Mouse (Mus musculus) intestine, embryonic 14.5 days (tissue): ENCODE data around the gene Vmn1r42. TPM values are rescaled to one million over a fixed set of nuclear protein-coding genes. Genes with fewer than 3 reads are reported as not detected.

ENCODE experiments used
- ATAC-seq: fragments of 200-750 bp; cut with Nextera tagmentation; replicated peaks from 2 replicates; pipeline ENCODE4 v1.8.0; 2017; ENCODE audit warnings: low read depth, moderate number of reproducible peaks, moderate TSS enrichment, moderate library complexity; ENCODE audit not compliant: low FRiP score, low TSS enrichment
- DNase-seq: peaks from one replicate; pipeline ENCODE4 v3.0.0-alpha.2; 2018; ENCODE audit warnings: low spot score
- H3K27ac ChIP-seq: fragments of 300-500 bp; sonication (generic); 2 replicates; pipeline ENCODE4 v1.5.1; 2014; ENCODE audit warnings: low read depth, mild to moderate bottlenecking, control low read depth
- H3K27me3 ChIP-seq: fragments of 300-500 bp; sonication (generic); replicated peaks from 2 replicates; pipeline ENCODE4 v1.6.1; 2014; ENCODE audit warnings: low read length, control low read depth; ENCODE audit not compliant: control insufficient read depth, insufficient read depth
- H3K36me3 ChIP-seq: fragments of 300-500 bp; sonication (generic); 2 replicates; pipeline ENCODE4 v1.6.1; 2014; ENCODE audit warnings: low read length, control low read depth; ENCODE audit not compliant: control insufficient read depth, insufficient read depth
- H3K4me1 ChIP-seq: fragments of 300-500 bp; sonication (generic); replicated peaks from 2 replicates; pipeline ENCODE4 v1.6.1; 2014; ENCODE audit warnings: low read length, control low read depth, mixed read lengths; ENCODE audit not compliant: control insufficient read depth, insufficient read depth
- H3K4me2 ChIP-seq: fragments of 300-500 bp; sonication (generic); 2 replicates; pipeline ENCODE4 v1.6.1; 2014; ENCODE audit warnings: low read length
- H3K4me3 ChIP-seq: fragments of 300-500 bp; sonication (generic); 2 replicates; pipeline ENCODE4 v1.5.1; 2014; ENCODE audit warnings: low read depth, low read length, control low read depth, mixed read lengths
- H3K9ac ChIP-seq: fragments of 300-500 bp; sonication (generic); 2 replicates; pipeline ENCODE4 v1.6.1; 2014; ENCODE audit warnings: mild to moderate bottlenecking, low read length
- H3K9me3 ChIP-seq: fragments of 300-500 bp; sonication (generic); 2 replicates; pipeline ENCODE4 v1.6.1; 2016; ENCODE audit warnings: low read length, control low read depth; ENCODE audit not compliant: control insufficient read depth
- WGBS: fragments of 180-500 bp; shearing (Covaris S2); extraction: QIAGEN DNeasy Blood & Tissue Kit; methylation state at CpG from one replicate; pipeline ENCODE4 v1.1.7; 2014; 5-methylcytosine and 5-hydroxymethylcytosine counted together
- polyA plus RNA-seq: library from polyadenylated mRNA; unstranded; fragments of >200 nt; fragmentation: Nextera tagmentation; extraction: Ambion mirVana; gene quantifications from 2 replicates; pipeline ENCODE4 v1.2.1, GENCODE M21; 2014

Vmn1r42 gene
- polyA plus RNA-seq, 1 experiment from 2014 or later: not detected

DNA sequence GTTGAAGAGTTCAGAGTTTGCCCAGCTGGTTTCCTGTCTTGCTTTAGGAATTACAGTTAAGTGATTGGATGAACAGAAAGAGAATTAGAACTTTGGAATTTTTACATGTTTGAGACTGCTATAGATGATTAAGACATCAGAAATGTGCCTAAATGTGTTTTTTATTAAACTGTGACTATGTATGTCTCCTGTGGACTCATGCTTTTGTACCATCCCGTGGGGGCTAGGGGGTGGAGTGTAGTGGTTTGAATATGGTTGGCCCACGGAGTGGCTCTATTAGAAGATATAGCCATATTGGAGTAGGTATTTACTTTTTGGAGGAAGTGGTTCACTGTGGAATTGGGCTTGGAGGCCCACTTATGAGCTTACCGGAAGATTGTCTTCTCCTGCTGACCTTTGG is 18.7 kb downstream of the Vmn1r42 start:
- no peak for ATAC-seq
- 76% methylated on average over 3 of the region's 3 CpGs for WGBS
- Histone ChIP-seq H3K9me3 (peaks cover 1% of the 10 kb centered on the region; the same call in 1 of the 2 replicates), H3K9ac (no peak overlapping the region), H3K36me3 (no peaks in the 10 kb centered on the region), H3K27ac (no peak overlapping the region), H3K27me3 (no peaks in the 10 kb centered on the region), H3K4me2 (no peak overlapping the region), H3K4me1 (no peaks in the 10 kb centered on the region), H3K4me3 (no peak overlapping the region)
- DNase-seq: no peak

Other genes starting within 250 kb of the Vmn1r42 start
- gene Txnrd3, start 232.4 kb downstream of the Vmn1r42 start, polyA plus RNA-seq: 11.4 and 12.0 TPM in 2 replicates
- not detected in 2 replicates for gene Vmn1r40, start 168.9 kb downstream of the Vmn1r42 start, polyA plus RNA-seq
- not detected in 2 replicates for gene Vmn1r41, start 135.6 kb downstream of the Vmn1r42 start, polyA plus RNA-seq
- gene Vmn1r43, start within 50 bp of the Vmn1r42 start, polyA plus RNA-seq: not detected in 2 replicates
- gene Vmn1r44, start 7.2 kb upstream of the Vmn1r42 start, polyA plus RNA-seq: not detected in 2 replicates
- gene Vmn1r45, start 64.2 kb upstream of the Vmn1r42 start, polyA plus RNA-seq: not detected in 2 replicates
- not detected in 2 replicates for gene Vmn1r46, start 92.9 kb upstream of the Vmn1r42 start, polyA plus RNA-seq
- gene Vmn1r47, start 139.7 kb upstream of the Vmn1r42 start, polyA plus RNA-seq: not detected in 2 replicates
- not detected in 2 replicates for gene Vmn1r48, start 160.4 kb upstream of the Vmn1r42 start, polyA plus RNA-seq
- not detected in 2 replicates for gene Vmn1r49, start 202.1 kb upstream of the Vmn1r42 start, polyA plus RNA-seq
- gene Vmn1r50, start 225.0 kb upstream of the Vmn1r42 start, polyA plus RNA-seq: not detected in 2 replicates
- 0.04 TPM in 1 of 2 replicates, not detected in the other for gene Vmn1r51, start 246.2 kb upstream of the Vmn1r42 start, polyA plus RNA-seq